Mouse (Mus musculus): ENCODE data around the gene Llph.
"Not testable (repeated sequence)": the region's sequence is repeated elsewhere in the genome, so short reads cannot be mapped to it uniquely, and the experiment has no call there.

Gene Llph

GRCm38 (mm10) chr10:120226871-120227661 lies at the start of gene Llph:
Gene Llph, plus strand, starts transcription at chr10:120227070.
- DNase-seq (ENCODE audit: low read depth, low spot score) = peak; percentile 73

GRCm38 (mm10) chr10:120182887-120183286 lies 44.0 kb upstream of the Llph start:
- no peak for DNase-seq (ENCODE audit: low read depth, low spot score)

- no peak for DNase-seq (ENCODE audit: low read depth, low spot score)
Measured at GRCm38 (mm10) chr10:120183342-120183741, 43.5 kb upstream of the Llph start.

GRCm38 (mm10) chr10:120188513-120188912 lies 38.4 kb upstream of the Llph start:
- no peak for DNase-seq (ENCODE audit: low read depth, low spot score)

GRCm38 (mm10) chr10:120189276-120189675 lies 37.6 kb upstream of the Llph start:
- DNase-seq (ENCODE audit: low read depth, low spot score) = no peak

- DNase-seq (ENCODE audit: low read depth, low spot score) = no peak
Measured at GRCm38 (mm10) chr10:120189782-120190181, 37.1 kb upstream of the Llph start.

GRCm38 (mm10) chr10:120191165-120191564 lies 35.7 kb upstream of the Llph start:
- DNase-seq (ENCODE audit: low read depth, low spot score) = no peak

- DNase-seq (ENCODE audit: low read depth, low spot score) = no peak
Measured at GRCm38 (mm10) chr10:120192278-120192677, 34.6 kb upstream of the Llph start.

- no peak for DNase-seq (ENCODE audit: low read depth, low spot score)
Measured at GRCm38 (mm10) chr10:120193255-120193654, 33.6 kb upstream of the Llph start.

- DNase-seq (ENCODE audit: low read depth, low spot score) = no peak
Measured at GRCm38 (mm10) chr10:120197061-120197835, 29.6 kb upstream of the Llph start.

GRCm38 (mm10) chr10:120201131-120201921 lies 25.5 kb upstream of the Llph start, which contains the start of gene Tmbim4:
Gene Tmbim4, plus strand, starts transcription at chr10:120201590.
- peak; percentile 15 for DNase-seq (ENCODE audit: low read depth, low spot score)

- DNase-seq (ENCODE audit: low read depth, low spot score) = peak; percentile 60
Measured at GRCm38 (mm10) chr10:120201961-120202402, 24.9 kb upstream of the Llph start, which contains the start of gene Irak3. Gene Irak3, minus strand, starts transcription at chr10:120202130.

GRCm38 (mm10) chr10:120202467-120203250 lies 24.2 kb upstream of the Llph start:
- DNase-seq (ENCODE audit: low read depth, low spot score) = no peak

- no peak for DNase-seq (ENCODE audit: low read depth, low spot score)
Measured at GRCm38 (mm10) chr10:120204591-120205210, 22.2 kb upstream of the Llph start.

GRCm38 (mm10) chr10:120208015-120208414 lies 18.9 kb upstream of the Llph start:
- DNase-seq (ENCODE audit: low read depth, low spot score) = no peak

GRCm38 (mm10) chr10:120208575-120209538 lies 18.0 kb upstream of the Llph start:
- peak; percentile 44 for DNase-seq (ENCODE audit: low read depth, low spot score)

- DNase-seq (ENCODE audit: low read depth, low spot score) = peak; percentile 17
Measured at GRCm38 (mm10) chr10:120209539-120209925, 17.3 kb upstream of the Llph start.

GRCm38 (mm10) chr10:120210096-120210495 lies 16.8 kb upstream of the Llph start:
- DNase-seq (ENCODE audit: low read depth, low spot score) = no peak

- not testable (repeated sequence) for DNase-seq (ENCODE audit: low read depth, low spot score)
Measured at GRCm38 (mm10) chr10:120217099-120217498, 9.8 kb upstream of the Llph start.
